Mouse (Mus musculus): ENCODE data around the gene Gm27179. TPM values are rescaled to one million over a fixed set of nuclear protein-coding genes. Genes with fewer than 3 reads are reported as not detected.
"Not testable (repeated sequence)": the region's sequence is repeated elsewhere in the genome, so short reads cannot be mapped to it uniquely, and the experiment has no call there.

Gene Gm27179
- polyA plus RNA-seq, 1 experiment = not detected

- DNase-seq (ENCODE audit: low read depth) = not testable (repeated sequence)
These were observed 39.0 kb downstream of the Gm27179 start for GRCm38 (mm10) chr14:69473322-69473721.

GRCm38 (mm10) chr14:69470122-69470708 is 42.1 kb downstream of the Gm27179 start:
- not testable (repeated sequence) for DNase-seq (ENCODE audit: low read depth)

- DNase-seq (ENCODE audit: low read depth) = not testable (repeated sequence)
These were observed 44.6 kb downstream of the Gm27179 start for GRCm38 (mm10) chr14:69467612-69468366.

GRCm38 (mm10) chr14:69464465-69464864 is 47.9 kb downstream of the Gm27179 start:
- DNase-seq (ENCODE audit: low read depth) = not testable (repeated sequence)

Other genes starting within 250 kb of the Gm27179 start
- gene Synb, start 218.2 kb downstream of the Gm27179 start, polyA plus RNA-seq (2012; rRNA removed) = not detected in 2 replicates
- gene Gm16867, start 9.2 kb downstream of the Gm27179 start, polyA plus RNA-seq (2012; rRNA removed) = 1.6 and 2.2 TPM in 2 replicates
- gene Entpd4b, start 42.9 kb upstream of the Gm27179 start, polyA plus RNA-seq (2012; rRNA removed) = 60.9 and 61.5 TPM in 2 replicates

Measured in gonadal fat pad, adult 2 months (tissue).